Mouse (Mus musculus) CH12.LX (cell line): ENCODE data around the gene Mrpl55. TPM values are rescaled to one million over a fixed set of nuclear protein-coding genes. Genes with fewer than 3 reads are reported as not detected.

Source experiments
- DNase-seq: peaks from one replicate; pipeline ENCODE4 v3.0.0-alpha.2; 2013; ENCODE audit errors: extremely low read depth
- H3K27ac ChIP-seq: 2 replicates; pipeline ENCODE4 v1.5.1; 2012; ENCODE audit warnings: low read depth, mild to moderate bottlenecking, control low read depth, moderate library complexity; ENCODE audit not compliant: insufficient read depth
- H3K27me3 ChIP-seq: replicated peaks from 2 replicates; pipeline ENCODE3; 2012; ENCODE audit warnings: inconsistent platforms
- H3K36me3 ChIP-seq, 2 experiments: replicated peaks in 1 of 2; 2 replicates each; pipeline versions ENCODE3 to v1.6.1; 2012; ENCODE audit warnings: inconsistent platforms in 1 of 2, low read length in 1 of 2, mild to moderate bottlenecking in 1 of 2, mixed read lengths in 1 of 2, moderate library complexity in 1 of 2; ENCODE audit not compliant: control insufficient read depth in 1 of 2, insufficient read depth in 1 of 2
- H3K4me1 ChIP-seq, 2 experiments: 2 replicates each; pipeline ENCODE4 v1.6.1; 2012; ENCODE audit warnings: inconsistent platforms in 1 of 2, moderate library complexity in 1 of 2; ENCODE audit not compliant: insufficient read depth in 2 of 2, control insufficient read depth in 1 of 2
- H3K4me2 ChIP-seq: 2 replicates; pipeline ENCODE4 v1.6.1; 2012; ENCODE audit warnings: low read depth, mild to moderate bottlenecking, control low read depth; ENCODE audit not compliant: poor library complexity, insufficient read depth, severe bottlenecking
- H3K4me3 ChIP-seq, 3 experiments: fragments of 150-350 bp in 1 of 3; sonication (generic) in 1 of 3; replicated peaks in 1 of 3; 2 replicates each; pipeline versions ENCODE3 to v1.5.1; 2011 to 2012; ENCODE audit warnings: low read depth in 2 of 3, low read length in 2 of 3, mild to moderate bottlenecking in 2 of 3, moderate library complexity in 2 of 3, control low read depth in 1 of 3, improper control_type of control experiment in 1 of 3, inconsistent platforms in 1 of 3, mixed read lengths in 1 of 3; ENCODE audit not compliant: poor library complexity in 1 of 3
- H3K79me2 ChIP-seq: replicated peaks from 2 replicates; pipeline ENCODE4 v1.6.1; 2012; ENCODE audit warnings: mild to moderate bottlenecking, moderate library complexity; ENCODE audit not compliant: control insufficient read depth, poor library complexity, insufficient read depth, severe bottlenecking; ENCODE audit errors: extremely low read depth
- H3K9ac ChIP-seq: 2 replicates; pipeline ENCODE4 v1.6.1; 2012; ENCODE audit warnings: low read depth, mild to moderate bottlenecking, control low read depth, moderate library complexity; ENCODE audit not compliant: insufficient read depth
- H3K9me3 ChIP-seq: replicated peaks from 2 replicates; pipeline ENCODE3; 2012; ENCODE audit warnings: low read length, inconsistent platforms, mixed read lengths
- BHLHE40 ChIP-seq: IDR thresholded peaks from 2 replicates; pipeline ENCODE4 v1.6.1; 2011; ENCODE audit warnings: mild to moderate bottlenecking, low read depth, low read length, improper control_type of control experiment
- CHD1 ChIP-seq: IDR thresholded peaks from 2 replicates; pipeline ENCODE4 v1.6.1; 2012; ENCODE audit warnings: low read depth, low read length, improper control_type of control experiment, inconsistent platforms
- CHD2 ChIP-seq: IDR thresholded peaks from 2 replicates; pipeline ENCODE4 v1.6.1; 2011; ENCODE audit warnings: low read length, improper control_type of control experiment
- CTCF ChIP-seq, 2 experiments: IDR thresholded peaks in 1 of 2; conservative IDR thresholded peaks in 1 of 2; 2 replicates each; pipeline ENCODE4 v1.5.1; 2011 to 2012; ENCODE audit warnings: low read depth in 2 of 2, low read length in 2 of 2, improper control_type of control experiment in 1 of 2, inconsistent platforms in 1 of 2, mild to moderate bottlenecking in 1 of 2, moderate library complexity in 1 of 2
- ELF1 ChIP-seq: IDR thresholded peaks from 2 replicates; pipeline ENCODE4 v1.6.1; 2014; ENCODE audit warnings: low read depth, mild to moderate bottlenecking, inconsistent platforms, low read length, improper control_type of control experiment
- EP300 ChIP-seq: IDR thresholded peaks from 2 replicates; pipeline ENCODE4 v1.6.1; 2011; ENCODE audit warnings: low read length, improper control_type of control experiment
- ETS1 ChIP-seq: conservative IDR thresholded peaks from 2 replicates; pipeline ENCODE4 v1.6.1; 2012; ENCODE audit warnings: low read depth, mild to moderate bottlenecking, inconsistent platforms, low read length, improper control_type of control experiment, moderate library complexity
- GABPA ChIP-seq: IDR thresholded peaks from 2 replicates; pipeline ENCODE4 v1.6.1; 2012; ENCODE audit warnings: low read depth, low read length, improper control_type of control experiment, inconsistent platforms; ENCODE audit not compliant: insufficient replicate concordance
- HCFC1 ChIP-seq: IDR thresholded peaks from 2 replicates; pipeline ENCODE4 v1.6.1; 2012; ENCODE audit warnings: low read depth, mild to moderate bottlenecking, inconsistent platforms, low read length, improper control_type of control experiment
- IRF4 ChIP-seq: IDR thresholded peaks from 2 replicates; pipeline ENCODE4 v1.6.1; 2014; ENCODE audit warnings: low read depth, mild to moderate bottlenecking, inconsistent platforms, low read length, improper control_type of control experiment
- JUN ChIP-seq: IDR thresholded peaks from 2 replicates; pipeline ENCODE4 v1.6.1; 2011; ENCODE audit warnings: low read depth, mild to moderate bottlenecking, low read length, improper control_type of control experiment, moderate library complexity; ENCODE audit not compliant: insufficient read depth
- JUND ChIP-seq: conservative IDR thresholded peaks from 2 replicates; pipeline ENCODE4 v1.6.1; 2011; ENCODE audit warnings: low read depth, low read length, improper control_type of control experiment
- KAT2A ChIP-seq: IDR thresholded peaks from 2 replicates; pipeline ENCODE4 v1.6.1; 2012; ENCODE audit warnings: low read length, improper control_type of control experiment, inconsistent platforms; ENCODE audit not compliant: insufficient replicate concordance
- MAFK ChIP-seq: IDR thresholded peaks from 2 replicates; pipeline ENCODE4 v1.6.1; 2011; ENCODE audit warnings: low read length, improper control_type of control experiment; ENCODE audit not compliant: insufficient replicate concordance
- MAX ChIP-seq: IDR thresholded peaks from 2 replicates; pipeline ENCODE4 v1.6.1; 2011; ENCODE audit warnings: low read length, improper control_type of control experiment
- MAZ ChIP-seq: IDR thresholded peaks from 2 replicates; pipeline ENCODE4 v1.6.1; 2012; ENCODE audit warnings: low read depth, mild to moderate bottlenecking, inconsistent platforms, low read length, improper control_type of control experiment, moderate library complexity
- MEF2A ChIP-seq: IDR thresholded peaks from 2 replicates; pipeline ENCODE4 v1.6.1; 2014; ENCODE audit warnings: low read depth, mild to moderate bottlenecking, inconsistent platforms, low read length, improper control_type of control experiment, borderline replicate concordance
- MXI1 ChIP-seq: IDR thresholded peaks from 2 replicates; pipeline ENCODE4 v1.6.1; 2011; ENCODE audit warnings: mild to moderate bottlenecking, low read depth, low read length, improper control_type of control experiment
- MYC ChIP-seq: IDR thresholded peaks from 2 replicates; pipeline ENCODE4 v1.6.1; 2011; ENCODE audit warnings: low read depth, mild to moderate bottlenecking, improper control_type of control experiment, low read length
- NELFE ChIP-seq: IDR thresholded peaks from 2 replicates; pipeline ENCODE4 v1.6.1; 2011; ENCODE audit warnings: low read depth, low read length, improper control_type of control experiment
- NRF1 ChIP-seq: IDR thresholded peaks from 2 replicates; pipeline ENCODE4 v1.6.1; 2014; ENCODE audit warnings: low read depth, mild to moderate bottlenecking, inconsistent platforms, low read length, improper control_type of control experiment, moderate library complexity
- PAX5 ChIP-seq: IDR thresholded peaks from 2 replicates; pipeline ENCODE4 v1.6.1; 2012; ENCODE audit warnings: low read length, inconsistent platforms, mixed read lengths
- POLR2A ChIP-seq: IDR thresholded peaks from 2 replicates; pipeline ENCODE4 v1.6.1; 2011; ENCODE audit warnings: low read depth, mild to moderate bottlenecking, improper control_type of control experiment, low read length
- POLR2AphosphoS2 ChIP-seq: IDR thresholded peaks from 2 replicates; pipeline ENCODE4 v1.6.1; 2011; ENCODE audit warnings: low read depth, low read length, improper control_type of control experiment
- RAD21 ChIP-seq: IDR thresholded peaks from 2 replicates; pipeline ENCODE4 v1.6.1; 2011; ENCODE audit warnings: low read depth, mild to moderate bottlenecking, low read length, improper control_type of control experiment, moderate library complexity
- RCOR1 ChIP-seq: conservative IDR thresholded peaks from 2 replicates; pipeline ENCODE4 v1.6.1; 2012; ENCODE audit warnings: low read depth, mild to moderate bottlenecking, inconsistent platforms, low read length, improper control_type of control experiment
- SIN3A ChIP-seq: IDR thresholded peaks from 2 replicates; pipeline ENCODE4 v1.6.1; 2012; ENCODE audit warnings: low read length, improper control_type of control experiment, inconsistent platforms
- SMC3 ChIP-seq: IDR thresholded peaks from 2 replicates; pipeline ENCODE4 v1.6.1; 2011; ENCODE audit warnings: low read depth, low read length, improper control_type of control experiment
- TBP ChIP-seq: conservative IDR thresholded peaks from 2 replicates; pipeline ENCODE4 v1.6.1; 2011; ENCODE audit warnings: low read depth, low read length, improper control_type of control experiment
- TCF12 ChIP-seq: IDR thresholded peaks from 2 replicates; pipeline ENCODE4 v1.6.1; 2014; ENCODE audit warnings: low read depth, mild to moderate bottlenecking, inconsistent platforms, low read length, improper control_type of control experiment
- UBTF ChIP-seq: IDR thresholded peaks from 2 replicates; pipeline ENCODE4 v1.6.1; 2012; ENCODE audit warnings: low read depth, mild to moderate bottlenecking, inconsistent platforms, low read length, improper control_type of control experiment, moderate library complexity
- USF1 ChIP-seq: IDR thresholded peaks from 2 replicates; pipeline ENCODE4 v1.6.1; 2014; ENCODE audit warnings: low read depth, mild to moderate bottlenecking, inconsistent platforms, low read length, improper control_type of control experiment
- USF2 ChIP-seq: conservative IDR thresholded peaks from 2 replicates; pipeline ENCODE4 v1.6.1; 2011; ENCODE audit warnings: low read depth, low read length, improper control_type of control experiment
- ZC3H11A ChIP-seq: IDR thresholded peaks from 2 replicates; pipeline ENCODE4 v1.6.1; 2012; ENCODE audit warnings: low read depth, mild to moderate bottlenecking, inconsistent platforms, low read length, improper control_type of control experiment
- ZKSCAN1 ChIP-seq: IDR thresholded peaks from 2 replicates; pipeline ENCODE4 v1.6.1; 2012; ENCODE audit warnings: low read depth, inconsistent platforms, low read length, improper control_type of control experiment, borderline replicate concordance
- ZMIZ1 ChIP-seq: IDR thresholded peaks from 2 replicates; pipeline ENCODE4 v1.6.1; 2012; ENCODE audit warnings: low read depth, mild to moderate bottlenecking, inconsistent platforms, low read length, improper control_type of control experiment
- ZNF384 ChIP-seq: IDR thresholded peaks from 2 replicates; pipeline ENCODE4 v1.6.1; 2012; ENCODE audit warnings: low read depth, low read length, improper control_type of control experiment, inconsistent platforms
- dilution Hi-C: fragments of 300-500 bp; cut with MboI; formaldehyde crosslinking; loops from 2 replicates; pipeline ENCODE4 v1.14.3; 2020; ENCODE audit warnings: low sequenced_read_pairs; ENCODE audit not compliant: extremely low pct_unique_long_range_greater_than_20kb, extremely low pct_ligation_motif_present
- in situ Hi-C: fragments of 300-500 bp; cut with MboI; formaldehyde crosslinking; loops from 3 replicates; pipeline ENCODE4 v1.14.3; 2019; ENCODE audit warnings: low sequenced_read_pairs, low pct_ligation_motif_present, low pct_unique_long_range_greater_than_20kb, mixed read lengths
- polyA plus RNA-seq: library from polyadenylated mRNA; unstranded; fragments of >175 nt; gene quantifications from 2 replicates; pipeline ENCODE4 v1.2.1, GENCODE M21; 2012; ENCODE audit warnings: low read depth; ENCODE audit not compliant: insufficient read length
- total RNA-seq, 2 experiments: library from RNA; depleted of rRNA; stranded (reverse); fragments of 300-350 nt in 1 of 2; fragments of >200 nt in 1 of 2; gene quantifications; 2 replicates each; pipeline ENCODE4 v1.2.3; 2012 to 2014

The Mrpl55 gene
- total and polyA plus RNA-seq, 3 experiments, result 74.4 to 92.9 (median 88.2) TPM

GRCm38 (mm10) chr11:59163255-59164236 is 38.7 kb upstream of the Mrpl55 start, which contains the start of gene Iba57:
TSS of gene Iba57 (minus strand) at chr11:59163739.
- Histone ChIP-seq H3K36me3 (peaks cover 0 to 6% of the 10 kb centered on the region in 2 experiments), H3K27ac (peak within 1 kb of the TSS; percentile 95), H3K4me2 (peak within 1 kb of the TSS; percentile 87), H3K9ac (peak within 1 kb of the TSS; percentile 82), H3K27me3 (no peaks in the 10 kb centered on the region), H3K4me3 (peak within 1 kb of the TSS; percentile 63 to 84 (median 67)), H3K9me3 (no peaks in the 10 kb centered on the region), H3K4me1 (peaks cover 29 to 53% of the 10 kb centered on the region in 2 experiments), H3K79me2 (no peaks in the 10 kb centered on the region)
- in situ Hi-C loops (no loop called here), dilution Hi-C loops (no loop called here)
- DNase-seq, result peak; percentile 99
- TF ChIP-seq MEF2A (peak; percentile 57; the same call in 1 of the 2 replicates), JUND (peak; percentile 72), SIN3A (peak; percentile 89), ELF1 (peak; percentile 99), MYC (peak; percentile 69; the same call in 1 of the 2 replicates), MAFK (no peak), MXI1 (peak; percentile 83), POLR2A (peak; percentile 95), ZC3H11A (no peak), ZKSCAN1 (no peak), RAD21 (no peak), POLR2AphosphoS2 (peak; percentile 93), HCFC1 (peak; percentile 85), RCOR1 (no peak; the same call in 1 of the 2 replicates), TCF12 (peak; percentile 88), NELFE (peak; percentile 97), CHD1 (no peak), ZNF384 (no peak), SMC3 (0 out of 2 replicates have a peak, but pooled peaks have one; percentile 11), USF2 (no peak), KAT2A (peak; percentile 79; the same call in 1 of the 2 replicates), CTCF (conservative IDR thresholded peaks at IDR 0.05 in 1 of 2, IDR thresholded peaks at IDR 0.05 in 1 of 2; ENCODE audit: low read depth in 2 of 2, low read length in 2 of 2) (peak in 1 of 2 experiments; percentile 49; a peak in 2 of 4 replicates), JUN (peak; percentile 84), EP300 (no peak), IRF4 (no peak), NRF1 (peak; percentile 85), ETS1 (peak; percentile 78), PAX5 (no peak), MAX (peak; percentile 85), USF1 (no peak), GABPA (peak; percentile 9; the same call in 1 of the 2 replicates), MAZ (peak; percentile 97), CHD2 (0 out of 2 replicates have a peak, but pooled peaks have one; percentile 30), BHLHE40 (peak; percentile 98), TBP (peak; percentile 55; the same call in 1 of the 2 replicates), ZMIZ1 (peak; percentile 92), UBTF (0 out of 2 replicates have a peak, but pooled peaks have one; percentile 49)
